Mouse (Mus musculus): Measurements from ENCODE around the gene Apod.

Gene Apod

DNA sequence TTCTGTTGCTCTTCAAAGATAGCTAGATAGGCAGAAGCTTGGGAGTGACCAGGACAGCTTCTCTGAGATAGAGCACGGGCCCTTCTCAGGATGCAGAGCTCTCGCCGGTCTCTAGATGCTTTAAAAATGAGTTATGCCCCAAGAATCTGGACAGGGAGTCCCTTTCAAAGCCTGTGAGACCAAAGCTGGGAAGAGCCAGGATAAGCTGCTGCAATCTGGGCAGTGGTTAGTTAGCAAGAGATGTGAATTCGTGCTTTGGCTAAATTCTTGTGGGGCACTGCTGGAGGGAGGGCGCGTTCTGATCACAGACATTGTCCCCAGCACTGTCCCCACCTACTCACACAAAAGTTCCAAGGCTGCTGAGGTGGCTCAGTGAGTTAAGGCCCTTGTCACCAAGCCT is 36.0 kb downstream of the Apod start:
- DNase-seq: no peak

DNA sequence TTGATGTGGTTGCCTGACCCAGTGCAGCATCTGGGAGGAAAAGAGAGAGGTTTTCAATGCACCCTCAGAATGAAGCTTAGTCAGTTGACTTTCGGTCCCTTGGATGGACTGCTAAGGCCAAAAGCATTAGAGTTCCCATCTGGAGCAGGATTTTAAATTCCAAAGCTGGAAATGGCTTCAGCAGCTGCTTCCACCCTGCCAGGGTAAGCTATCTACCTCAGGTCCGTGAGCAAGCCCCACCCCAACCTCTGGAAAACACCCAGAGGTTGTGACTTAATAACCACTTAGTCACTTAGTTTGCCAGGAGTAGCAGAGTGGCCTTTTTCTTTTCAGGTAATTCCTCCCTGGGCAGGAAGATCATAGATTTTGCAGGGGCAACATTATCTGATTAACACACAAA is 36.5 kb downstream of the Apod start:
- DNase-seq: peak; percentile 39

DNA sequence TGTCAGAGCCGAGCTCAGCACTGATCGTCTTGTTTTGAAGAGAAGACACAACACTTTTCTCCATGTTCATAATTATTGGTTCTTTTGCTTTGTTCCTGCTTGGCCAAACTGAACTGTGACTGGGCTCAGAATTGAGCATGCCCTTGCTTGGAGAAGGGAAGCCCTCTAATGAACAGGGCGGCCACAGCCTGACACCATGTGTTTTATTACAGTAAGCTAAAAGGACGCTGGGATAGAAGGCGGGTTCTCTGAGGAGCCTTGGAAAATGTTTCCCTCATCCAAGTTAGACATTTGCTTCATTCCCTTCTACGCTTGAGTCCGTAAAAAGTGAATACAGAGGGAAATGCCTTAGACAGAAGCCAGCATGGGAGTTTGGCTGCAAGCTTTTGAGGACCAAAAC is 37.6 kb downstream of the Apod start:
- peak; percentile 39 for DNase-seq

DNA sequence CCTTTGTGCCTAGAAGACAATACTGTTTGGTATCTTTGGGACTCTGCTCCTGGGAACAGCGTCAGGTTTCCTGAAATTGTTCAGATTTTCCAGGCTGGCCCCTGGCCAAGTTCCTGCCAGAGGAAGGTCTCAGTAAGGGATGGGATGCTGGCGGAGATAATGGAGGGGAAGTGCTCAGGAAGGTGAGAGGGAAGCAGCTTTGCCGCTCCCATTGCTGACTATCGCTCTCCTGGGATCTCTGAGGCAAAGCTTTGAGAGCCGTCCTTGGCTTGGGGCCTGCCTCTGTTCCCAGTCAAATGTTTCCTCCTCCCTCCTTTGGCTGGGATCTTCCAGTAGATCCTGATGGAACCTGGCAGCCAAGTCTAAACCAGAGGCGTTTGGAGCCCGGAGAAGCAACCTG is 38.1 kb downstream of the Apod start:
- peak; percentile 79 for DNase-seq

DNA sequence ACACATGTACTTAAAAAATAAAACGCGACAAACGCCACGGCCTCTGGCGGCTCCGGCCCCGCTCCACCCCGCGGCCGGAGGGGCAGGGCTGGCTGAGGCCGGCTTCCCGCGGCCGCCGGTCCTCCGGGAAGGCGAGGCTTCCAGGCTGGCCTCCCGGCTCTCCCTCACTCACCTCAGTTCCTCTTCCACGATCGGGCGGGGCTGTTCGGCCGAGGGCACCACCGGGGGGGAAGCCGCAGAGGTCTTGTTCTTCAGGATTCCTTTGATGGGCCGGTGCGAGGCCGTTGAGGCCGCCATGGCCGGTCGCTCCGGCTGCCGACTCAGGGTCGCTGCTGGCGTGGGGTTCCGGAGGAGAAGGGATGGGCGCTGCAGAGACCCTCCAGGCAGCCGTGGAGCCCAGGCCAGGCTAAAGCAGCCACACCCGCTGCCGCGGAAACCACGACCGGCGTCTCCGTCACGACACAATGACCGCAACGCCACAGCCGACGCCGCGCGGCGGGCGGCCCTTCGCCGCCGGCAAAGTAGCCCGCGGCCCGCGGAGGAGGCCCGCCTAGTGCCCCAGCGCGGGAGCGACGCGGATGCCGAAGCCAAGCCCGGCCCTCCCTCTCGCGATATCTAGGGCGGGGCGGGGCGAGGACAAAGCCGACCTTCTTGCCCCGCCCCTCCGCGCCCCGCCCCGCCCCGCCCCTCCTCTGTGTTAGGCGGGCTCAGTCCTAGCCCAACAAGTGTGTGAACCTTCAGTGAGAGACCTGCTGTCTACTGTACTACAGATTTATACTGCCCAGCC is 39.7 kb downstream of the Apod start, which contains the start of gene Ppp1r2:
Gene Ppp1r2 (minus strand): TSS at position 604 of the 787 bp plus-strand sequence.
- peak; percentile 91 for DNase-seq

DNA sequence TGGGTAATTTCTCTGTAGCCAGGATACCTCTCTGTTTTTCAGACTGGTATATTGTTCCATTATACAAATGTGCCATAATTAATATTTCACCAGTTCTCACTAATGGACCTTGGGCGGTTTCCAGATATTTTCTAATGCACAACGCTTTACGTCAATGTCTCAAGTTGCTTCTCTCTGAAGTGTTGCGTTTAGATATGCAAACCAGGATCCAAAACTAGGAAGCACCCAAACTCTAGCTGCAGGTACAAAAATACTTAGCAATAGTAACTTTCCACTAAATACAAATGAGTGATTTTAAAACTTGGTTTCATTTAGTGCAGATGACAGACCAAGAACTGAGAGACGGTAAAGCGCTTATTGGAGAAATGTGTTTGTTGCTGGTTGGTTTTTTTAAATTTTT is 40.5 kb downstream of the Apod start:
- peak; percentile 27 for DNase-seq

DNA sequence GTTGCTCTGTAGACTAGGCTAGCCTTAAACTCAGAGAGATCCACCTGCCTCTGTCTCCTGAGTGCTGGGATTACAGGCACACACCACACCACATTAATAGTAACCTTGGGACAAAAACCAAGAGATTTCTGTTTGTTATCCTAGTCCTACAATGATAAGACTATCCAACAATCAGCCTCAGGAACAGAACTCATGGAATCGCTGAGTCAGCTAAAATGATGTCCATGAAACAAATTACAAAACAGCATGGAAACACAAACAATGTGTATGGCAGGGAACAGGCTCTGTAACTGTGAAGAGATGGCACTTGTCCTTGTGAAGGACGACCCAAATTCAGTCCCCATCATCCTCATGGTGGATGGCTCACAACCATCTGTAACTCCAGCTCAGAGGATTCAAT is 47.9 kb downstream of the Apod start:
- DNase-seq: no peak

DNA sequence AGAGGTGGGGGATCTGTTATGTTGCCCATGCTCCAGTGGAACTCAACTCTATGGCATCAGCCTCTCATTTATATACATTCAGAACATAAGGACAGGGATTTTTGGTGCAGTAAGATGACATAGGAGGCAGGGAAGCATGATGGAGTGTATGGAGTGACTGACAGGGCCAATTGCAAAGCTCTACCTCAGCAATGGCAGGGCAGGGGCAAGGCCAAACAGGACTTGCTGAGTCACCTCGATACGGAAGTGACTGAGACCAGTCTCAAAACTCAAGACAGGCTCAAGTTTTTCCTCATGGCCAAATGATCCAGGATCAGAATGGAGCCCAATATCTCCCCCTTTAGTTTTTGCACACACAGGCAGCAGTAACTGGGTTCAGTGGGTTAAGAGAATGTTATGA is 58.5 kb downstream of the Apod start:
- DNase-seq: no peak

DNA sequence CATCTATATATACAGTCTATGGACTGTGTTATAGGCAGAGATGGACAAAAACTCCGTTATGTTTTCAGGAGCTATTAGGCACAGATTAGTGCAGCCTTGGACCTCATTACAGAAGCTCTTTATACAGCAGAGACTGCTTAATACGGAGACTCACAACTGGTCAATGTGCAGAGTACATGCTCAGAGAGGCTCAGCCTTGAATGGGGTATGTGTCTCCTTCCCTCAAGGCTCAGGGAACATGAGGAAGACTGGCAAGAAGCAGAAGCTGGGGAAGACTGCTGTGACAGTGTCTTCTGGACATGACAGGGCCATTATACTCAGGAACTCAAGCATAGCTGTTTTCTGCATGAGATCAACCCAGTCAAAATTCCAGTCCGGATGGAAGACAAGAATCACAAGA is 58.9 kb downstream of the Apod start:
- DNase-seq: no peak

DNA sequence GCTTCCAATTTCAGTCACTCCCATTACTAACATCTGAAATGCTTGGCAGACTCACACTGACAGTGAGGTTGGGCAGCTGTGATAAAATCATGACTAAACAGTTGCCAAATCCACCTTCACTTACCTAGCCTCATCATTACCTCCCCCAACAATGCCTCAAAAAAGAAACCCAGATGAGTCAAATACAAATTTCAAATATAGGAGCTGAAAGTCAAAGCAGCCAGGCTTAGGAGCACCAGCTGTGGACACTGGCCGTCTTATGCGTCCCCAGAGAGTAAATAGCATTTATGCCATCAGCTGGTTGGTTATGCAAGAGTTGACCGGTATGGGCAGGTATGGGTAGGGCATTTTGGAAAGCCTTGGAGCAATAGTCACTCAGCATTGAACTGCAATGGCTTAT is 65.2 kb downstream of the Apod start:
- DNase-seq: no peak

DNA sequence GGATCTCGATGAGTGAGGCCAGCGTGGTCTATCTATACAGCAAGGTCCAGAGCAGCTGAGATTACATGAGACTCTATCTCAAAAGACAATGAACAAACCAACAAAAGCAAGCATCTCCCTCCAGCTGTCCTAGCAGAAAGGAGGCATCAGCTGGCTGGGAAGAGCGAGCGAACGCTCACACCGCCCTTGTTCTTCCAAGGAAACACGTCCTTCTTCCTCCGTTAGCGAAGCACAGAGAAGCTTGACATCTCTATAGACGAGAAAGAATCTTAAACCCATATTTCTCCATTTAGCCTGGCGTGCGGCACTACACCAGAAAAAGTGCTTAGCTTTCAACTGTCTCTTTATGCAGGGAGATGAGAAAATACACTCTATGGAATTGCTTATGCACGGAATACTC is 65.9 kb downstream of the Apod start:
- DNase-seq: no peak

DNA sequence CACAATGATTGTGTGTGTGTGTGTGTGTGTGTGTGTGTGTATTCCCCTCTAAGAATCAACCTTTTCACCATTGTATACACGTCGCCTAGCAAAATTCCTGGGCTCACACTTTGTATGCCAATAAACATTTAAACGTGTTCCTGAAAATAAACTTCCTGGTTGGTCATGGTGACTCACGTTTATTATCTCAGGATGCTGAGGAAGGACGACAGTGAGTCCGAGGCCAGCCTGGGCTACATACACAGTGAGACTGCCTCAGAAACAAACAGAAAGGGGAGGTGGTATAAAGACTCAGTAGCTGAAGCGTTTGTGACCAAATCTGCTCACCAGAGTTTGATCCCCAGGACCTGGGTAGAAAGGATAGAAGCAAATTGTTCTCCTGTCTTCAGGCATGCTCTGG is 67.2 kb downstream of the Apod start:
- DNase-seq: no peak
